Mouse (Mus musculus) bone marrow, adult 2 months (tissue): Measurements from ENCODE around the gene Nav3. TPM values are rescaled to one million over a fixed set of nuclear protein-coding genes. Genes with fewer than 3 reads are reported as not detected.

Experiments
- H3K27ac ChIP-seq: fragments of 200-500 bp; 2 replicates; pipeline ENCODE4 v1.5.1; 2012; ENCODE audit warnings: low read depth, mild to moderate bottlenecking, control low read depth, inconsistent platforms, low read length; ENCODE audit not compliant: control insufficient read depth, poor library complexity, insufficient read depth
- H3K4me1 ChIP-seq: fragments of 200-500 bp; 2 replicates; pipeline ENCODE4 v1.6.1; 2011; ENCODE audit warnings: low read length; ENCODE audit not compliant: control insufficient read depth, insufficient read depth
- H3K4me3 ChIP-seq: fragments of 200-500 bp; replicated peaks from 2 replicates; pipeline ENCODE3; 2011; ENCODE audit warnings: mild to moderate bottlenecking, low read depth, low read length, control low read depth; ENCODE audit not compliant: control insufficient read depth
- CTCF ChIP-seq: fragments of 200-500 bp; IDR thresholded peaks from 2 replicates; pipeline ENCODE4 v1.5.1; 2011; ENCODE audit warnings: low read length, control low read depth; ENCODE audit not compliant: control insufficient read depth, insufficient read depth
- POLR2A ChIP-seq: fragments of 200-500 bp; IDR thresholded peaks from 2 replicates; pipeline ENCODE4 v1.6.1; 2011; ENCODE audit warnings: low read depth, mild to moderate bottlenecking, control low read depth, low read length, borderline replicate concordance; ENCODE audit not compliant: control insufficient read depth
- WGBS: fragments of 180-500 bp; shearing (Covaris S2); methylation state at CpG from one replicate; pipeline ENCODE4 v1.1.7; 2018; 5-methylcytosine and 5-hydroxymethylcytosine counted together
- polyA plus RNA-seq: library from polyadenylated mRNA; stranded (reverse); fragments of >200 nt; gene quantifications from 2 replicates; pipeline ENCODE4 v1.2.4, GENCODE M21; 2011; ENCODE audit warnings: low replicate concordance; ENCODE audit not compliant: missing spikeins, insufficient read depth, insufficient read length

Gene Nav3
- polyA plus RNA-seq, 1 experiment: 2.0 TPM

GRCm38 (mm10) chr10:110156412-110156811, 299.6 kb downstream of the Nav3 start:
- Histone ChIP-seq H3K27ac (no peak overlapping the region), H3K4me3 (no peak overlapping the region), H3K4me1 (no peaks in the 10 kb centered on the region)
- 58% methylated on average over 1 of the region's 1 CpGs for WGBS
- TF ChIP-seq POLR2A: no peak
- no peak for TF ChIP-seq CTCF

- H3K27ac ChIP-seq: no peak overlapping the region
- no peak overlapping the region for H3K4me3 ChIP-seq
- no peak for TF ChIP-seq CTCF
- TF ChIP-seq POLR2A: no peak
- WGBS: 18% methylated on average over 2 of the region's 2 CpGs
- no peaks in the 10 kb centered on the region for H3K4me1 ChIP-seq
Measured at GRCm38 (mm10) chr10:110155494-110155893, 300.5 kb downstream of the Nav3 start.

- Histone ChIP-seq H3K4me3 (no peak overlapping the region), H3K4me1 (no peaks in the 10 kb centered on the region), H3K27ac (no peak overlapping the region)
- 65% methylated on average over 1 of the region's 1 CpGs for WGBS
- no peak for TF ChIP-seq CTCF
- TF ChIP-seq POLR2A: no peak
Measured at GRCm38 (mm10) chr10:110154873-110155237, 301.1 kb downstream of the Nav3 start.

GRCm38 (mm10) chr10:110154001-110154872, 301.8 kb downstream of the Nav3 start:
- no peaks in the 10 kb centered on the region for H3K4me1 ChIP-seq
- no peak overlapping the region for H3K27ac ChIP-seq
- TF ChIP-seq CTCF (no peak), POLR2A (no peak)
- WGBS: 81% methylated on average over 6 of the region's 6 CpGs
- no peak overlapping the region for H3K4me3 ChIP-seq

GRCm38 (mm10) chr10:110120572-110120971, 335.4 kb downstream of the Nav3 start:
- TF ChIP-seq CTCF (no peak), POLR2A (no peak)

GRCm38 (mm10) chr10:110117341-110117740, 338.7 kb downstream of the Nav3 start:
- Histone ChIP-seq H3K27ac (no peak overlapping the region), H3K4me3 (no peak overlapping the region), H3K4me1 (no peaks in the 10 kb centered on the region)
- WGBS: 75% methylated on average over 2 of the region's 2 CpGs
- TF ChIP-seq CTCF: no peak
- TF ChIP-seq POLR2A: no peak

More at GRCm38 (mm10) chr10:110120572-110120971, 335.4 kb downstream of the Nav3 start:
- no peak overlapping the region for H3K4me3 ChIP-seq
- no peak overlapping the region for H3K27ac ChIP-seq
- H3K4me1 ChIP-seq: no peaks in the 10 kb centered on the region

GRCm38 (mm10) chr10:110112669-110113458, 343.1 kb downstream of the Nav3 start:
- Histone ChIP-seq H3K27ac (no peak overlapping the region), H3K4me3 (no peak overlapping the region), H3K4me1 (no peaks in the 10 kb centered on the region)
- no peak for TF ChIP-seq CTCF
- no peak for TF ChIP-seq POLR2A
- 77% methylated on average over 5 of the region's 5 CpGs for WGBS

- 74% methylated on average over 6 of the region's 6 CpGs for WGBS
- TF ChIP-seq CTCF (no peak), POLR2A (no peak)
- H3K4me1 ChIP-seq: no peaks in the 10 kb centered on the region
Measured at GRCm38 (mm10) chr10:110103255-110103654, 352.7 kb downstream of the Nav3 start.

More at GRCm38 (mm10) chr10:110103255-110103654, 352.7 kb downstream of the Nav3 start:
- no peak overlapping the region for H3K4me3 ChIP-seq
- H3K27ac ChIP-seq: no peak overlapping the region
